Mouse (Mus musculus): Measurements from ENCODE around the gene Susd6.
"Not testable (repeated sequence)": the region's sequence is repeated elsewhere in the genome, so short reads cannot be mapped to it uniquely, and the experiment has no call there.

Gene Susd6

DNA sequence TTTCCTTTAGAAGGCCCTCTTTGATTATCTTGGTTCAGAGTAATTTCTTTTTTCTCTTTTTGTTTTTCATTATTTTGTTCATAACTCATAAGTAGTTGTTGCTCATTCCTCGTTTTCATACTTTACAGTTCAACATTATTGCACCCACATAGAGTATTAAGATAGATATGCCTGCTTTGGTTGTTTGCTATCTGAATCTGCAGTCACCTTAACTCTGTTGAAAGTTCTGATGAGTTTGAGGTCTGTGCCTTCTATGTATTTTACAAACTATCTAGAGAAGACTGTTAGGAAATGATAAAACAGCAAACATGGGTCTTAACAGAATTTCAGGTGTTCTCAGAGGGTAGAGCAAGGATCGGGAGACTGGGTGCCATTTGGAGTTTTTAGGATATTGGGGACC lies 23.1 kb downstream of the Susd6 start:
- DNase-seq (ENCODE audit: low read depth, low spot score), result no peak

DNA sequence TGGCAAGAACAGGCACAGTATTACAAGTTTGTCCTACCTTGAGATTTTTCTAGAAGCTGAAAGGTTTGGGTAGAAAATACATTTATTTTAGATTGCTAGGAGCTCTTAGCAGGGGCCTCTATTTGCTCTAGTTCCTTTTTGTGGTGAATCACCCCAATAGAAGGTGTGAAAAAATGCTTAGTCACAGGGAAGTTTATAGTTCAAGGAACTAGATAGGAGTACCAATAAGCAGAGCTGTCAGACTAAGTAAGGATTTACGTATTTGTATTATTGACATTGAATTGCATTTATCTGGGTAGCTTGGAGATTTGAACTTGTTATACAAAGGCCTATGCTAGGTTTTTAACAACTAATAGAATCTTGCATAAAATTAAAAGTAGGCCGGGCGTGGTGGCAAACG lies 23.6 kb downstream of the Susd6 start:
- no peak for DNase-seq (ENCODE audit: low read depth, low spot score)

DNA sequence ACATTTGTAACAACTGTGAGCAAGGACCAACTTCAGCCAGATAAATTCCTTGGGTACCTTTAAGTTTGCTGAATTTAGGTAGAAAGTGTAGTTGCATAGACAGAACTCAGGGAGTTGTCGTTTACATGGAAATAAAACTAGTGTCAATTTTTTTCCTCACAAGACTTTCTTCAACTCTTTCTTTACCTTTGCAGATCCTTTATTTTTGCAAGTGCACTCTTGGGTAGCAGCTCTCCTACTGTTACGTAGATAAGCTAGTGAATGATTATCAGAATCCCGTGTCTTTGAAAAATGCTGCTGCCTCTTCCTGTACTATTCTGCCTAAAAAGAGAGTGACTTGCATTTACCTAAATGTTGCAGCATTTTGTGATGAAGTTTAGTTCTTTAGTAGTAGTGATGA lies 24.2 kb downstream of the Susd6 start:
- DNase-seq (ENCODE audit: low read depth, low spot score), result no peak

DNA sequence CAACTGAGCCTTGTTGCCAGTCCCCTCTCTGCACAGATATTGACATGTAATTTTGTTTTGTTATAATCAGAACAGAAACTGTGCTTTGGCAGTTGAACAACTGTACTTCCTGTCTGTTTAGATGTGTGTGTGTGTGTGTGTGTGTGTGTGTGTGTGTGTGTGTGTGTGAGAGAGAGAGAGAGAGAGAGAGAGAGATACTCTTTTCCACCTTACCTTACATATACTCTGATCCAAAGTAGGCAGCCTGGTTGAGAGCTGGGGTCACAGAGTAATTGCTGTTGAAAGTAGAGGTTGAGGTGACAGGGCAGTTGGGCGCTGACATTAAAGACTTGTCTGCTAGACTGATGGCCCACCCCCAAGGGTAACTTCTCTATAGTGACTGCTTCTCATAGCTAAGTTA lies 25.0 kb downstream of the Susd6 start:
- peak; percentile 69 for DNase-seq (ENCODE audit: low read depth, low spot score)

DNA sequence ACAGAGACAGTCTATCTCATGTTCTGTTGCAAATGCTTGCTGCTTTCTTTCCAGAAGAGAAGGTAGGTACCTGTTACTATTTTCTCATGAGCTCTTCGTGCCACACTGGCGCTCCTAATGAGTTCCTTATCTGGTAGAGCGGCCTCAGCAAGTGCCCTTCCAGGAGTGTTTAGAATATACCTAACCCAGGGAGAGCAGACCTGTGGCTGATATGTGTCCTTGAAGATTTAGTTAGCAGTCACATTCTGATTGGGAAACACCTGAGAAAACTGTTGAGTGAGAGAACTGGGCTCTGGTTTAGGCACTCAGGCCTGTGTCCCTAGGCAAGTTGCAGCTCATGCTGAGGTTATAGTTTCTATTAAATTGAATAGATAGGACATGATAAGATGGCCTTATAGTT lies 25.6 kb downstream of the Susd6 start:
- no peak for DNase-seq (ENCODE audit: low read depth, low spot score)

DNA sequence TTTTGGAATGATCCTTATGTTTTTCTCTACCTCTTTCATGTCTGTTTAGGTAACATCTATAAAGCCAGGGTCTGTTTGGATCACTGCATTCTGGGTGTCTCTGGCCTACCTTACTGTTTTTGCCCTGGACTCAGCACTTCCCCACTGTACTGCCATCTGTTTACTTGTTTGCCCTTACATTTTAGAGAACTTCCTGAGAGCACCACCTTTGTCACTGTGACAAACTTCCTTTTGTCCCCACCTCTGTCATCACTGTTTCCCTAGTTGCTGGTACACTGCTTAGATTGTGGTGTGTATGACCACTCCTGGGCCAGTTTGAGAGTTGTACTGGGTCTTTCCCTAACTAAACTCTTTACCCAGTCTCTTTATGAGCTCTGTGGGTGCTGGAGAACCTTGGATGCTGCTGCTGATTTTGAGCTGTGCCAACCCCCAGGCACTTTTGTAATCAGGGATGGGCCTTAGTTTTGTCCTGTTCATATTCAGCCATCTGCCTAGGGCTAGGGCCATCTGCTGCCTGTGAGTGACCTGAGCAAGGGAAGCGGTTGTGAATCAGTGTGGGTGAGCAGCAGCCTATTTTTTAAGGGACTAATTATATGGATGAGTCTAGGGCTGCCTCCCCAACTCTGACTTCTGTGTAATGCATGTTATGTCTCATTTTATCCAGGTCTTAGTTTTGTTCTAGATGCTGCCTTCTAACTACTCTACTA lies 26.2 kb downstream of the Susd6 start:
- DNase-seq (ENCODE audit: low read depth, low spot score), result peak; percentile 41

DNA sequence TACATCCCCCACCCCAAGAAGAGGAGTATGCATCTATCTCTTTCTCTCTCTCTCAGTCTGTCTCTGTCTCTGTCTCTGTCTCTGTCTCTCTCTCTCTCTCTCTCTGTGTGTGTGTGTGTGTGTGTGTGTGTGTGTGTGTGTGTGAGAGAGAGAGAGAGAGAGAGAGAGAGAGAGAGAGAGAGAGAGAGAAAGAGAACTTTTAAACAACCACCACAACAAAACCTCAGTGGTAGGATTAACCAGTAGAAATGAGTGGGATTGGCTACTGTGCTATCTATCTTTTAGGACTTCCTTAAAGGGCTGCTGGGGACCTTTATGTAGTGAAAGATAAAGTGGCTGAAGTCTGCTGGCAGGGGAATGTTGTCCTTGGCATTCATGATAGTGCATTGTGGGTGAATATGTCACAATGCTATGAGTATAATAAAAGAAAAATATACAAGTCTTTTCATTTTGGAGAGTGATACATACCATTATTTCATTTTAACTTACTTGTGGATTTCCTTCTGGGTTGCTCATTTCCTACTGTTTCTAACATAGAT lies 27.5 kb downstream of the Susd6 start:
- no peak for DNase-seq (ENCODE audit: low read depth, low spot score)

DNA sequence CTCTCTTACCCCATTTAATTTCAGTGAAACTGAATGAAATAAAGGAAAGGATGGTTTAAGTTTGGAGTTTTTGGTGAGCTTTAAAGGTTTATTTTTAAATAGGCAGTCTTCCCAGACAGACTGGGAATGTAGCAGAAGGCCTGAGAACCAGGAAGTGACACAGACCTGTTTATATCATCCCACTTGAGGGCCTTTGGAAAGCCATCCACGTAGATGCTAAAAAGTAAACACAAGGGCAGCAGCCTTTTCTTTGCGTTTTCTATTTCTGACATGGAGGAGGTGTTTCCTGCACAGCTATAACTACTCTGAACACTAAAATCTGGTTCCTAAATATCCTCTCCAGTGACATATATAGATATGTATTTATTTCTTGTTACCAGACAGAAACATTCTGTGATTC lies 28.7 kb downstream of the Susd6 start:
- not testable (repeated sequence) for DNase-seq (ENCODE audit: low read depth, low spot score)

DNA sequence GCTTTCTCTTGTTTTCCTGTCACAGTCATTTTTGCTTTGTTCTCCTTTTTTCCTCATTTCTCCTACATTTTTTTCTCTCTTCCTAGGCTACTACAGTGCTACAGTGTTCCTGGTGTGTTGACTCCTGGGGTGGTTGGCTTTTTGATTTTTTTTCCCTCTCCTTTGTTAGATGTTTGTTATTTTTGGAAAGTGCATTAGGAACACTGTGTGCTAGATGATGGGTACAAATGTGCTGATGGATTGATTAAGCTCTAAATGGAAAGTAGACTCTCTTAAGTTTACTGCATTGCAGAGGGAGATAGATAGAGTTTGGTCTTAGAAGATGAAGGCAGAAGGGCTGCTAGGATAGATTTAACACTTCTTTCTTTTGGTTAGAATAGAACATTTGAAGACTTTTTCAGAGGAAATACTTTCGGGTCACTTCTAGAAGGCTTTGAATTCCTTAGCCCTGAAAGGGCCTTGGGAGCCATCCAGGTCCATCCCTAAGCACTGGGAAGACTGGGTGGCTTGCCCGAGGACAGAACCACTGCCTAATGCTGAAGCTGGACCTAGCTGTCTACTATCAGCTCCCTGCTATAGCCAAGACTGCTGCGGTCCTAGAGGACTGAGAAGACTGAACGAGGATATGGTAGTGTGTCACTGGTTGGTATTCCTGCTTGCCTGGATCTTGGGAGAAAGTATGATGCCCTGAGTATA lies 31.1 kb downstream of the Susd6 start:
- DNase-seq (ENCODE audit: low read depth, low spot score), result no peak

DNA sequence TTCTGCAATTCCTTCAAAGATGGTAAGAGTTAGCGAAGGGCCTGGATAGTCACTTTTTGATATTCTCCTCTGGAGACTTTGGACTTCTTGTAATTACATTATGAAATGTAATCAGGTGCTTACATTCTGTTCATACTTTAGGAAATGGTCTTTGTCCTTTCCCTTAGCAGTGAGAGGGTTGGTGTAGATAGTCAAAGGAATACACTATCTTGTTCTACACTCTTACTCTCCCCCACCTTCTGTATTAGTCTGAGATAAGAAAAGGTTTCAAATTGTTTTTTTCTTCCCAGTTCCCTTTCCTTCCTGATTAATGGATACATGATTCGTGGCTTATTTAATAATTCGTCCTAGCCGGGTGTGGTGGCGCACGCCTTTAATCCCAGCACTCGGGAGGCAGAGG lies 32.2 kb downstream of the Susd6 start:
- DNase-seq (ENCODE audit: low read depth, low spot score), result no peak

DNA sequence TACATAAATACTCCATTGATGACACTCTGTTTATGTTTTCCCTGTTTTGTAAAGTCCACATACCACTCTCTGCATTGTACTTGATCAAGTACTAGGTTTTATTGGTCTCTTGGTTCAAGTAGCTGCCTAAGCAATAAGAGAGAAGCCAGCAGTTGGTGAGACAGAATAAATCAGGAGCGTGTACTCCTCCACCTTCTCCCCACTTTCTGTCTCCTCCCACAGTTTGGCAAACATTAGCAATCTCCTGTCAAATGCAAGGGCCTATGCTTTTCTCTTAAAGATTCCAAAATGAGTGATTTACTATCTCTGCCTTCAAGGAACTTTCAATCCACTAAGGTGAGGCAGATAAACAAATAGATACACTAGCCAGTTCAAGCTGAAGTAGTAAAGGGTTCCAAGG lies 33.9 kb downstream of the Susd6 start:
- no peak for DNase-seq (ENCODE audit: low read depth, low spot score)

DNA sequence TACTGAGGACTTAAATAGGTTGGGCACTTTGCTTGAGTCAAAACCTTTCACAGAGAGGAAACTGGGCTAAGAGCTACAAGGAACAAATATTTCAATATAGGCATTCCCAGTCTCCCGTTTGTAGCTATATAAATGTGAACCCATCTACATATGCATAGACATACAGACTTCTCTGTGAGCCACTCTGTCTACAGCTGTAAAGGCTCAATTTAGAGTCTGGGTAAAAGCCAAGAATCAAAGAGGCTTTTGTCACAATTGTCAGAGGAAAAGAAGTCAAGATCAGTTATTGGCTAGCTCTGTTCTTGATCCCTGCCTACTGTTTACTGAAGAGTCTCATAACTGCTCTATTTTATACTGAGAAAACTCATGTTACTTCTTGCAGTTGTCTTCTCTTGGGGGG lies 36.1 kb downstream of the Susd6 start:
- no peak for DNase-seq (ENCODE audit: low read depth, low spot score)

DNA sequence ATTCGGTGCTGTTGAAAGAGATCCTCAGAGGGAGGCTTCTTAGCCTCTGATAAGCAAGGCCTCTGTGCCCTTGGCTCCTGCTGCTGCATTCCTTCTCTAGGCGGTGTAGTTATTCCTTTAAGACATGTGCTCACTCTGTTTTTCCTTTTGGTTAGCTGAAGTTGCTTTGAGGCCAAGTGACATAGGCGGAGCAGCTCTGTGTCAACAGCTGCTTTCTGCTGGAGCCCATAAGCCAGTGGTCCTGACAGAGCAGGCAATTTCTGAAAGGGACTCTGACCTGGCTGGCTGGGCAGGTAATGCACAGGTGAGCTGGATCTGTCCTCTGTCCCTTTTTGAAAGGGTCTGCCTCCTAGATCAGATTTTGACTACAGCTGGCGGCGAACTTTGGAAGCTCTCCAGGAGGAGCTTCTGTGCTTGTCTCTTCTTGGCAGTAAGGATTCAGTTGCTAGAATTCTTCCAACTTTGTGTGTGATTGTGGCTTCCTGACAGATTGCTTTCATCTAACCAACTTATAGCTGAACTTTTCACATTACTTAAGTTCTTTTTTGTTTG lies 37.2 kb downstream of the Susd6 start:
- no peak for DNase-seq (ENCODE audit: low read depth, low spot score)

DNA sequence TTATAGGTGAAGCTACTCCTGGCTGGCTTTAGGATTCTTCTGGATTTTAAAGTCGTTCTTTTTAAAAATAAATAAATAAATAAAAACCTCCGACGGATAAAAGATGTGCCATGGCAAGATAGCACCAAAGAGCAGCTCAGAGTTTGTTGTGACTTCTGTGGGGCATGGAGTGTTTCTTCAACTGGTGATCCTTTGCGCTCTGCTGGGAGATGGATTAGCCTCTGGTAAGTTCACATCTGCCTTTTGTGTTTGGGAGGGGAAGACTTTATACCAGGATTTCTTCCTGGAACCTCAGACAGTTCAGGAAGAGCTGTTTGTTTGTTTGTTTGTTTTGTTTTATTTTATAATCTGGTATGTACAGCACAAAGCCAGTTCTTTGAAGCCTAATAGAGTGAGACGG lies 37.7 kb downstream of the Susd6 start:
- no peak for DNase-seq (ENCODE audit: low read depth, low spot score)

DNA sequence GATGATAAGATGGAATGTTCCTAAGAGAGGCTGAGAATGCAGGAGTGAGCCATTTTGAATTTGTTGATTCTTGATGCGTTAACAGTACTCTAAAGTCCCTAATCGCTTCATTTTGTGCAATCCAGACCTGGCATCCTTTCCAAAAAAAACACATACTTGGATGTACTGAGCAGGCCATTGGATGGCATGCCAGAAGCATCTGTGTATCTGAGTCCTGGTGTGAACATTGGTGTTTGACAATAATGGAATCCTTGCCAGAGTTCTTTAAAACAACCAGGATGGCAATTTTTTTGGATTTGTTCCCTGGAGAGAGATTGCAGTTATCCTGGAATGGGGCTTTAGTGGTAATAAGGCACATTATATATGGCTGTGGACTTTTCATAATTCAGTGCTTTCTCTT lies 38.6 kb downstream of the Susd6 start:
- DNase-seq (ENCODE audit: low read depth, low spot score), result no peak

DNA sequence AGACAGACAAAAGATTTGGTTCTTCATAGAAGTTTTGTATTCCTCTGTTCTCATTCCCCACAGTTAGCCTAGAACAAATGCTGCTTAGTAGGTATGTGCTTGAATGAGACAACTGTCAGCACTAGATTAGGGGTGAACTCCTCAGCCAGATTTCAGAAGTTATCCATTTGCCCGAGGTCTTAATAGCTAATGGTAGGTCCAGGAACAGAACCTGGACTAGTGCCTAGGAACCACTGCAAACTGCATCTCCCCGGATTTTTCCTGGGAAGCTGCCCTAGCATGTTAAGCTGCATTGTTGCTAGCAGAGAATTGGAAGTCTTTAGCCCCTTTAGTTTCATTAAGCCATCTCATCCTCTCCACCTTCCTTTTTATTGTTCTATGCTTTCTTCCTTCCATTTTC lies 39.9 kb downstream of the Susd6 start:
- no peak for DNase-seq (ENCODE audit: low read depth, low spot score)

DNA sequence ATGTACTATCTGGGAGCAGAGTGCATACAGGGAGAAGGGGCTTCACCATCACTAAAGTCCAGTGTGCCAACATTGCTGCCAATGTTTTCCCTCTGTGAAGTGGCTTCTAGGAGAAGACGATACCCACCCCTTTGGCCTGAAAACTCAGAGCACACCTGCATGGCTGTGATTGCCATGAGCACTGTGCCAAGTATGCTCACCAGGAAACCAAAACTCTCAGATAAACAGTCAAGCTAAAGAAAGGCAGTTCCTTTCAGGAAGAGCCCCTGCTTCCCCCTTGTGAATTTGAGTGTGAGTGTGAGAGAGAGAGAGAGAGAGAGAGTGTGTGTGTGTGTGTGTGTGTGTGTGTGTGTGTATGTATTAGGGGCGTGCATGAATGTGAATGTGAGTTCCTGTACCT lies 40.5 kb downstream of the Susd6 start:
- no peak for DNase-seq (ENCODE audit: low read depth, low spot score)

DNA sequence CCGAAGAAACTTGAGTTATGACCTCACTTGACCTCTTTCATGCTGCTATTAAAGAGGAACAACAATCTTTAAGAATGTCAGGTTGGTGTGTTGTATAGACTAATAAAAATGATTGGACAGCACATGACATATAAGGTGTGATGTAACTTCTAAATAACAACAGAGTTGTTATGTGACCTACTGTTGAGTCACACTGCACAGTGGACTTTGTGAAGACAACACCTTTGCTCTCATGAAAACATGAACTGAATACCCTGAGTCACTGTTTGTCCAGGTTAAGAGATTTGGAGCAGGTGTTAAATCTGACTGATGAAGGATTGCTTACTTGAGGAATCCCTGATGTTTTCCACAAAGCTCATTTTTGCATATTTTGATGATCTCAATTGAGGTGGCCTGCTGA lies 42.0 kb downstream of the Susd6 start:
- DNase-seq (ENCODE audit: low read depth, low spot score), result no peak

DNA sequence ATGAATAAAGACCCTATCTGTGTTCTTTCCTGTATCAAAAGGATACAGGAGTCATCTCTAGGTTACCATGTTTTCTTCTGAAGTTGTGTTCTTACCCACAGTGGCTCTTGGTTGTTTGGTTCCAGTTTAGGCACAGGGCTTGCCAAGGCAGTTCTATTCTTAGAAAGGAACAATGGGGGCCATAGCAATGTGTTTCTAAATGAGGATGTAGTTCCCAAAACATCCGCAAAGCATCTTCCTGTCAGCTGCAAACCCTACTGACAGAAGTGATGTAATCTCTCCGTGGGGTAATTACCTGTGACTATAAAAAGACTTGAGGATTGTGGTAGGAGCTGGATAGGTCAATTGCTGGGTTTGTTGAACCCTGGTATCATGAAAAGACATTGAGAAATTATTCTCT lies 43.2 kb downstream of the Susd6 start:
- DNase-seq (ENCODE audit: low read depth, low spot score), result peak; percentile 46

DNA sequence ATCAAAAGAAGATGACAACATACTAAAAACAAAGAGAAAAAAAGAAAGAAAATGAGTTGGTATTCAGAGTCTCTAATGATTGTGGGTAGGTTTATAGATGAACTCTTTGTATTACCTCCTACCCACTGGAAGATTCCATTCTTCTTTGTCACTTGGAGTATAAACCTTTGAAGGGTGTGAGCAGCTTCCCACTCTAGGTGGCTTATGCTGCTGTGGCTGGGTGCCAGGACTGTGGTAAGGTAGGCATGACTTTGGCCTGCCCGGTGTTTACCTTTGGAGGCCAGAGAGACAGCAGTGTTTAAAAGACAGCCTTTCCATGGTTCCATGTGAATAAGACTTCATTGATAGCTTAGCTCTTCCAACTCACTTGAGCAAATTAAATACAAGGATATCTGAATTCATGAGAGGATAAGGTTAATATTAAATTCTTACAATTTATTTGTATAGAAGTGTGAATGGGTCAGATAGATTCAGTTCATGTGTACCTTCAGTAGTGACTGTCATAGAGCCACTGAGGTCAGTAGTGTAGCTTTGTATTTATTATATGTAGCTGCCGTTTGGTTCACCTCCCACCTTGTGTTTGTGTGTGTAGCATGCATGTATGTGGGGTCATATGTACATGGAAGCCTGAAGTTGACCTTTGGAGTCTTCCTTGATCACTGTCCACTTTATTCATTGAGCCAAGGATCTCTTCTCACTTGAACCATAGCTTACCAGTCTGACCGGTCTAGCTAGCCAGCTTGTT lies 44.0 kb downstream of the Susd6 start:
- peak; percentile 16 for DNase-seq (ENCODE audit: low read depth, low spot score)

DNA sequence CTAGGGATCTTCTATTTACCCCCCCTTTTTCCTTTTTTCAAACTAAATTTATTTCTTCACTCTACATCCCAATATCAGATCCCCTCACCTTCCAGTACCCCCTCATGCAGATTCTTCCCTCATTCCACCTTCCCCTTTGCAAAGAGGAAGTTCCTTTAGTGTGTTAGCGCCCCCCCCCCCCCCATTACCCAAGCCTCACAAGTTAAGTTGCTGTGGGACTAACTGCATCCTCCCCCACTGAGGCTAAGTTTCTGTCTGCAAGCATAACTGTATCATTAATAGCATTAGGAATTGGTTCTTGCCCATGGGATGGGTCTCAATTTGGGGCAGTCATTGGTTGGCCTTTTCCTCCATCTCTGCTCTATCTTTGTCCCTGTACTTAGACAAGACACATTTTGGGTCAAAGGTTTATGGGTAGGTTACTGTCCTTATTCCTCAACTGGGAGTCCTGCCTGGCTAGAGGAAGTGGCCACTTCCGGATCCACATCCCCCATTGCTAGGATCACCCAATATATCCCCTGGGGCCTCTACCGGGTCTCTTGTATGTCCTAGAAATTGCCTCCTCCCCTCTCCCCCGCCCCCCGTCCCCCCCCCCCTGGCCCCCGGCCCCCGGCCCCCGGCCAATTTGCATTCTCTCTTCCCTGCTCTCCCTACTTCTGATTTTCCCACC lies 44.7 kb downstream of the Susd6 start:
- no peak for DNase-seq (ENCODE audit: low read depth, low spot score)

DNA sequence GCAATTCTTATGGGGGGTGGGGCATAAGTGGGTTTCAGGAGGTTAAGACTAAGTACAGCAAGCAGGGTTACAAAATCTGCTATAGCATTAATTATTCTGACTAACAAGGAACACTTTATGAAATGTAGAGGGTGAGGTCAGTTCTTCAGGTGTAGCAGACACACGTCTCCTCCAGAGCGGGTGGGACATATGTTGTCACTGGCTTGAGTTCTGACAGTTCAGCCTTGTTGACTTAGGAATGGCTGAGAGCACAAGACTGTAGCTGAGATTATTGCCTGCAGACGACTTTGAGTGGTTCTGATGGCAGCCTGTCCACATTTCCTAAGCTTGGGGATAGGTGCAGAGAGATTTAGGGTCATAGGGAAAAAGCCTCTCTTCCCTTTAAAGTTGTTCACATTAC lies 47.3 kb downstream of the Susd6 start:
- DNase-seq (ENCODE audit: low read depth, low spot score), result no peak

Measured in CD4-positive helper T cell, adult 2 months (primary cell).